18 mouse cellular contexts compared by ENCODE assay signal in genomic region chr13:102758021-102758420, GRCm38 (mm10).
"Had no signal": no experiment of that assay in that cellular context is flagged by ENCODE, and none has a peak within 500 bp of the region (broad histone marks: within the 10 kb centered on the region; RNA-seq: fewer than 3 reads in every experiment).

No protein-coding gene starts in this region.

- H3K27me3 ChIP-seq: lung, embryonic 15.5 days; midbrain, embryonic 12.5 days; neural tube, embryonic 13.5 days; neural tube, embryonic 15.5 days; stomach, embryonic 15.5 days had no signal

- H3K9me3 ChIP-seq: lung, embryonic 15.5 days; midbrain, embryonic 12.5 days; neural tube, embryonic 13.5 days; neural tube, embryonic 15.5 days; stomach, embryonic 15.5 days had no signal

- H3K9ac ChIP-seq: liver, postnatal 0 days; lung, embryonic 15.5 days; midbrain, embryonic 12.5 days; neural tube, embryonic 13.5 days; neural tube, embryonic 15.5 days; stomach, embryonic 15.5 days had no signal

- H3K4me1 ChIP-seq: lung, embryonic 15.5 days; neural tube, embryonic 13.5 days; neural tube, embryonic 15.5 days; stomach, embryonic 15.5 days had no signal

- ATAC-seq: liver, postnatal 0 days; lung, postnatal 0 days; midbrain, embryonic 16.5 days had no signal

- H3K4me2 ChIP-seq: lung, embryonic 15.5 days; midbrain, embryonic 12.5 days; neural tube, embryonic 13.5 days; neural tube, embryonic 15.5 days; stomach, embryonic 15.5 days had no signal

- H3K4me3 ChIP-seq: lung, embryonic 15.5 days; midbrain, embryonic 12.5 days; myocyte; neural tube, embryonic 13.5 days; neural tube, embryonic 15.5 days; stomach, embryonic 15.5 days had no signal

- DNase-seq: liver, postnatal 0 days; lung, adult 2 months; lung, postnatal 4 days; midbrain, embryonic 14.5 days; retina, postnatal 1 day; right cerebral cortex, postnatal 14 days; thymus, adult 2 months; thymus, postnatal 25 days; thymus, postnatal 4 days had no signal

- H3K27ac ChIP-seq: lung, embryonic 15.5 days; midbrain, embryonic 12.5 days; neural tube, embryonic 13.5 days; neural tube, embryonic 15.5 days; stomach, embryonic 15.5 days; stomach, postnatal 0 days had no signal
